Mouse (Mus musculus) frontal cortex, postnatal 10 days (tissue): ENCODE results near the gene Myg1.

Source experiments
- DNase-seq, 2 experiments: peaks; one replicate each; pipeline ENCODE4 v3.0.0; 2022; ENCODE audit warnings: low spot score in 2 of 2, mixed read lengths in 1 of 2

The Myg1 gene

DNA sequence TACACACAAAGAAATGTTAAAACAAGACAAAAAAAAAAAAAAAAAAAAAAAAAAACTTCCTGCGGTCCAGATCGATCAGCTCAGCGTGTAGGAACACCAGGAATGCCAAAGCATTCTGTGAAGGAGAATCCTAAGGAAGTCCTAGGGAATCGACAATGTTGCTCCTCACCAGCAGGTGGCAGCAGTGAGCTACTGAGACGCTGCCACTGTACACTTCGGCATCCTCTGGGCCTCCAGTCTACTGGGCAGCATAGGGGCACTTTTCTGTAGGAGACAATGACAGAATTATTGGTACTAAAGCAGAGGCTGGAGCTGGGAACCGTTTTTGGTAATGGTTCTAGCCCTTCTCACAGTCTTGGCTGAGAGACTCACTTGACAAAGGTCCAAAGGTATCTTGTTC lies 50.1 kb downstream of the Myg1 start:
- DNase-seq, result peak; percentile 41 to 80

DNA sequence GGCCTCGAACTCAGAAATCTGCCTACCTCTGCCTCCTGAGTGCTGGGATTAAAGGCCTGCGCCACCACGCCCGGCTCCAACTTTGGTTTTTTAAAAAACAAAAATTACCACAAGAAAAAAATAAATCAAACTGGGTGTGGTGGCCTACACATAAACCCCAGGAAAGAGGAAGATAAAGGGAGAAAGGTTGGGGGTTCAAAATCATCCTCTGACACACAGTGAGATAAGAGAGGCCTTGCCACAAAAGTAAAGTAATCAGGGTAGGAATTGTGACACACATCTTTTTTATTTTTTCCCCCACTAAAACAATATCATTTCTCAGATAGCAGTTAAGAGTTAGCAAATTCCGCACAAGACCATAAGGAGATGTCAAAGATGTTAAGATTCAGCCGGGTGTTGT lies 52.2 kb downstream of the Myg1 start:
- DNase-seq, result no peak

DNA sequence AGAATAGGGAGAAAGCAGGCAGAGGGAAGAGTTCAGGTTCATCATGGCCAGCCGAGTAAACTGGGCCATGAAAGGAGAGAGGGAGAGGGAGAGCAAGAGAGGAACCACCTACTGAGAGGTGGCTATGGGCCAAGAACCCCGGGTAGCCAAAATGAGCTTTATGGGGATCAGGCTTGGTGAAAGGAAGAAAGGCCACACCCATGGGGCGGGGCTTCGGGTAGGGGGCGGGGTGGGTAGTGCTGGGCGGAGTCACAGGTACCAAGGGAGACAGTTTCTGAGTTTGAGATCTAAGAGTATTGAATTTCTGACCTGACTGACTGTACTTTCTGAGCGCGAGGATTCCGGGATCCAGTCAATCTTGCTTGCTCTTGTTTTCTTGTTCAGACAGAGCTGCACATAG lies 55.1 kb downstream of the Myg1 start:
- DNase-seq, result no peak
